Mouse (Mus musculus) kidney, embryonic 16.5 days (tissue): Measurements from ENCODE around the gene Vegfa. TPM values are rescaled to one million over a fixed set of nuclear protein-coding genes. Genes with fewer than 3 reads are reported as not detected.

Experiments used
- ATAC-seq: fragments of 200-750 bp; cut with Nextera tagmentation; 2 replicates; pipeline ENCODE4 v1.8.0; 2017; ENCODE audit warnings: moderate TSS enrichment; ENCODE audit not compliant: low FRiP score, low TSS enrichment
- H3K27ac ChIP-seq: fragments of 300-500 bp; sonication (generic); 2 replicates; pipeline ENCODE4 v1.5.1; 2014; ENCODE audit warnings: low read length
- H3K27me3 ChIP-seq: fragments of 300-500 bp; sonication (generic); 2 replicates; pipeline ENCODE4 v1.6.1; 2014; ENCODE audit warnings: low read length, control low read depth, mixed read lengths; ENCODE audit not compliant: insufficient read depth
- H3K36me3 ChIP-seq: fragments of 300-500 bp; sonication (generic); 2 replicates; pipeline ENCODE4 v1.6.1; 2014; ENCODE audit warnings: low read length, control low read depth, mixed read lengths; ENCODE audit not compliant: insufficient read depth
- H3K4me1 ChIP-seq: fragments of 300-500 bp; sonication (generic); 2 replicates; pipeline ENCODE4 v1.6.1; 2014; ENCODE audit warnings: low read length, control low read depth, mixed read lengths; ENCODE audit not compliant: insufficient read depth
- H3K4me2 ChIP-seq: fragments of 300-500 bp; sonication (generic); replicated peaks from 2 replicates; pipeline ENCODE4 v1.6.1; 2014; ENCODE audit warnings: low read depth, low read length
- H3K4me3 ChIP-seq: fragments of 300-500 bp; sonication (generic); 2 replicates; pipeline ENCODE4 v1.5.1; 2014; ENCODE audit warnings: mild to moderate bottlenecking, low read length
- H3K9ac ChIP-seq: fragments of 300-500 bp; sonication (generic); replicated peaks from 2 replicates; pipeline ENCODE4 v1.6.1; 2014; ENCODE audit warnings: low read length
- H3K9me3 ChIP-seq: fragments of 300-500 bp; sonication (generic); 2 replicates; pipeline ENCODE4 v1.6.1; 2016; ENCODE audit warnings: low read length, control low read depth
- WGBS: fragments of 180-500 bp; shearing (Covaris S2); extraction: QIAGEN DNeasy Blood & Tissue Kit; methylation state at CpG from one replicate; pipeline ENCODE4 v1.1.7; 2014; 5-methylcytosine and 5-hydroxymethylcytosine counted together
- polyA plus RNA-seq: library from polyadenylated mRNA; unstranded; fragments of >200 nt; fragmentation: Nextera tagmentation; extraction: Ambion mirVana; gene quantifications from 2 replicates; pipeline ENCODE4 v1.2.1, GENCODE M21; 2015

Gene Vegfa
- polyA plus RNA-seq, 1 experiment from 2014 or later = 5.9 TPM

DNA sequence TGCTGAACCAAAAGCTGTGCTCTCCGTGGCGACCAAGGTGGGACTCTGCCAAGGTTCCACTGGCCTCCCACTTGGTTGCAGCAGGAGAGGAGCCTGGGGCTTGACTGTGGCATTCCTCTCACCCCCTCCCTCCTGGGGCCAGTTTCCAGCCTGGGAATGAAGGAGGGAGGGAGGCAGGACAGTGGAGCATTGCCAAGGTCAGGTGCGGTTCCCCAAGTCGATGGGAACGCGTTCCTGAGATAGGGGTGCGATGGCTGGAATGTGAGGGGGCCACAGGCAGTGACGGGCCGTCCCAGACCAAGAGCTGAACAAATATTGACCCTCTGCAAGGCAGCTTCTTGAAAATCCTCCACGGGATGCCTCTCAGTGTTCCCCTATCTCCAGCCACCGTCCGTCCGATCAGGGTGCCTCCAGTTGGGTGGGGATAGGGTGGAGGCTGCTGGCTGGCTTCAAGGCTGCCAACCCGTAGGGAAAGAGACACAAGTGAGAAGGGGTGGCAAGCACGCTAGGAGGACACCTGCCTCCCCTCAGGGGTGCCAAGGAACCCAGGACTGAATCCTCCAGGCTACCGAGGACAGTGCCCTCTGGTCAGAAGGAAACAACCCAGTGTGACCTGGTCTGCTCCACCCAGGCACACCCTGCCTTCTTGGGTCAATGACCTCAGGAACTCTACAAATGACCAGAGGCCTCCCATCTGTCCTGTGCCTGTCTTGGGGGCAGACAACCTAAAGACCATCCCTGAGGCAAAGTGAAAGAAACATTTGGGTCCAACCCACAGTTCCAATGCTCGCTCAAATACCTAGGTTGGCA is 61.2 kb downstream of the Vegfa start:
- WGBS = 68% methylated on average over 17 of the region's 17 CpGs
- ATAC-seq = no peak

DNA sequence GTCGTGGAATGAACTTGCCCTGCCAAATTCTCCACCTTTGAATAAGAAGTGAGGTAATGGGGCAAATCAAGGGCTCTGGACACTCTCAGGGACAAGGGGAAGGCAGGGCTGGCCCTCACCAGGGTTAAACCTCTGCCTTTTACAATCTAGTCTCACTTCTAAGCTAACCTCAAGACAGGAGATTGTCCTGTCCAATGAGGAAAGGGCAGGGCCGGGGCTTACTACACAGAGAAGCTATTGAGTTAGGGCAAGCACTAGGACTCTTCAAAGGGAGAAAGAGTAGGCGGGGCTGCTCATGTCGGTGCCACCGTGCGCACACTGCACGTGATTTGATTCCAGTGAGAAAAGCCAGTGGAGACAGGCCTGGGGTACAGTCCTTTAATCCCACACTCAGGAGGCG is 62.6 kb downstream of the Vegfa start:
- H3K27ac ChIP-seq = no peak overlapping the region

More for the DNA sequence above, 61.2 kb downstream of the Vegfa start:
- Histone ChIP-seq H3K4me1 (peaks cover 28% of the 10 kb centered on the region), H3K4me2 (no peak overlapping the region), H3K36me3 (no peaks in the 10 kb centered on the region), H3K9me3 (no peaks in the 10 kb centered on the region), H3K27ac (no peak overlapping the region), H3K4me3 (no peak overlapping the region), H3K9ac (no peak overlapping the region), H3K27me3 (no peaks in the 10 kb centered on the region)

DNA sequence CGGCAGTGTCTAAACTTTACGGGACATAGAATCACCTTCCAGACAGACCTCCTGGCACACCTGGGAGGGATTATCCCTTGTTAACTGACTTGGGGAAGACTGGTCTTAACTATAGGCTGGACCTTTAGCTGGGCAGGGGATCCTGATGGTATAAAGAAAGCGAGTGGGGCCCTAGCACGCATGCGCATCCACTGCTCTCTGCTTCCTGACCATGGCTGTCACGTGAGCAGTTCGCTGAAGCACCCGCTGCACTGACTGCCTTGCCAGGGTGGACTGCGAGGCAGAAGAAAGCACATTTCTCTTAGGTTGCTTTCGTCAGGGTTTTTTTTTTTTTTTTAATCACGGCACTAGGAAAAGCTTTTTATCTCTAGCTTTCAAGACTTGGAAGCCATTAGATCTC is 63.8 kb downstream of the Vegfa start:
- ATAC-seq = no peak
- no peak overlapping the region for H3K9ac ChIP-seq

More for the DNA sequence above, 62.6 kb downstream of the Vegfa start:
- Histone ChIP-seq H3K27me3 (no peaks in the 10 kb centered on the region), H3K4me2 (no peak overlapping the region), H3K9me3 (no peaks in the 10 kb centered on the region), H3K4me1 (peaks cover 40% of the 10 kb centered on the region), H3K9ac (no peak overlapping the region), H3K36me3 (no peaks in the 10 kb centered on the region), H3K4me3 (no peak overlapping the region)
- 47% methylated on average over 8 of the region's 8 CpGs for WGBS
- no peak for ATAC-seq

More for the DNA sequence above, 63.8 kb downstream of the Vegfa start:
- no peaks in the 10 kb centered on the region for H3K27me3 ChIP-seq
- no peaks in the 10 kb centered on the region for H3K9me3 ChIP-seq
- no peak overlapping the region for H3K4me2 ChIP-seq
- no peak overlapping the region for H3K27ac ChIP-seq
- no peaks in the 10 kb centered on the region for H3K36me3 ChIP-seq
- 76% methylated on average over 11 of the region's 11 CpGs for WGBS
- H3K4me1 ChIP-seq = peaks cover 45% of the 10 kb centered on the region
- H3K4me3 ChIP-seq = no peak overlapping the region

Other genes with a start within 250 kb of the Vegfa start
- 159 and 162 TPM in 2 replicates for gene Mrps18a, start 78.6 kb upstream of the Vegfa start, polyA plus RNA-seq
- gene Rsph9, start 111.8 kb upstream of the Vegfa start, polyA plus RNA-seq = 15.1 and 16.5 TPM in 2 replicates
- gene Mad2l1bp, start 121.2 kb upstream of the Vegfa start, polyA plus RNA-seq = 39.9 and 41.2 TPM in 2 replicates
- gene Gtpbp2, start 128.7 kb upstream of the Vegfa start, polyA plus RNA-seq = 44.8 and 51.2 TPM in 2 replicates
- gene Polh, start 170.3 kb upstream of the Vegfa start, polyA plus RNA-seq = 13.3 and 16.8 TPM in 2 replicates
- 45.5 and 49.5 TPM in 2 replicates for gene Xpo5, start 170.4 kb upstream of the Vegfa start, polyA plus RNA-seq
- gene Polr1c, start 215.7 kb upstream of the Vegfa start, polyA plus RNA-seq = 109 TPM in 2 replicates
- gene Yipf3, start 215.7 kb upstream of the Vegfa start, polyA plus RNA-seq = 132 and 139 TPM in 2 replicates
- gene Lrrc73, start 221.2 kb upstream of the Vegfa start, polyA plus RNA-seq = 0.64 and 0.67 TPM in 2 replicates